Mouse (Mus musculus) thymus, postnatal 0 days (tissue): ENCODE results near the gene Ampd2. TPM values are rescaled to one million over a fixed set of nuclear protein-coding genes. Genes with fewer than 3 reads are reported as not detected.

ENCODE experiments used
- DNase-seq: peaks from one replicate; pipeline ENCODE4 v3.0.0-alpha.2; 2015; ENCODE audit warnings: low spot score
- polyA plus RNA-seq: library from polyadenylated mRNA; unstranded; fragments of >200 nt; fragmentation: Nextera tagmentation; extraction: Ambion mirVana; gene quantifications from 2 replicates; pipeline ENCODE4 v1.2.1, GENCODE M21; 2015

The Ampd2 gene
- polyA plus RNA-seq = 29.2 and 31.4 TPM in 2 replicates

DNA sequence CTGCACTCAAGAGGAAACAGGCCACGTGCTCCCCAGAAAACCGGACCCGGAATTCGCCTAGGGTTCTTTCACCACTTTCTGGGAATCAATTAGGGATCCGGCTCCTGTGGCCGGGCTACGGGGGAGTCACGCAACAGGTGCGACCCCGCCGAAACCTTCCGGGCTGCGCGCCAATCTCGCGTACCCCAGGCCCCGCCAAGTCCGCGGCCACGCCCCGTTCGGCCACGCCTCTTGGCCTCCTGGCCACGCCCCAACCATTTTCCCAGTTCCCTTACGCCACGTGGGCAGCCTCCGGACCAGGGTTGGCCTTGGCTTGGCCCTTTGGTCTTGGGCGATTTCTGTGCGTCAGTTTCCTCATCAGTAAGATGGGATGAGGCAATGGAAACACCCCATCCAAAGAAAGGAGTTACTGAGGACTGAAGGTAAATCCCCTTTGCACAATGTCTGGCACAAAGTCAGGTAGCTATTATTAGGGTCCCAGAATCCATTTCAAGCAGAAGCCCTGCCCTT lies at the start of gene Ampd2:
Gene Ampd2 (minus strand): TSS at position 182 of the 510 bp plus-strand sequence.
- peak; percentile 51 for DNase-seq

DNA sequence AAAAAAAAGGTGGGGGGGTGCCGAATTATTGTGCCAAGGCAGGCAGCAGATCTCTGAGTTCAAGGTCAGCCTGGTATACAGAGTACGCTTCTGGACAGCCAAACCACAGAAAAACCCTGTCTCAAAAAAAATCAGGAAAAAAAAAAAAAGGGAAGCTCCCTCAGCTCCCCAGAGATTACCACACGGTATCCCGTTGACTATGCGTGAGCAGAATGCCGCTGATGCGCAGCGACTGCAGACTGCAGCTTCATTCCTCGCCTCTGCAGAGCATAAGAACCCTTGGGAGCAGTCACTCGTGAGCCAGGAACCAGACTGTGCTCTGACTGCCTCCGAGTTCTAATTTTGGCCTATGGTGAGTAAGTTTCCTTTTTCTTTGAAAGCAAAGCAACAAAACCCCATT lies 48.2 kb upstream of the Ampd2 start:
- DNase-seq = no peak

DNA sequence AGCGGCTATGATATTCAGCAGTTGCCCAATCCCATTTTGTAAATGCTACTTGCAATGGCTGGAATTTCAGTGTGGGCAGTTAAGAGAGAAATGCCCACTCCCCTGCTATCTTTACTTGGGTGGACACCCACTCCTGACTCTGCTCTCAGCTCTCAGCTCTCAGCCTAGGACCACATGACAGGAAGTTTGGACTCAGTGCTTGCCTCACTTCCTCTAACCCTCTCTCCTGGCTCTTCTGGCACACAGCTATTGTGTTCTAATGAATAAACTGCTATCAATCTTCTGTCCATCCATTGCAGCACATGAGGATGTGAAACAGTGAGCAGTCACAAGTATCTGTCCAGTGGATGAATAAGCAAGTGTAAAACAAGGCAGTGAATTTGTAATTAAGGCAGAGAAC lies 46.0 kb upstream of the Ampd2 start:
- no peak for DNase-seq

- DNase-seq = no peak
Observed at GRCm38 (mm10) chr3:108131821-108132220, 45.4 kb upstream of the Ampd2 start.

GRCm38 (mm10) chr3:108131216-108131615 lies 44.8 kb upstream of the Ampd2 start:
- no peak for DNase-seq

- no peak for DNase-seq
Observed at GRCm38 (mm10) chr3:108129804-108130203, 43.4 kb upstream of the Ampd2 start.

GRCm38 (mm10) chr3:108129367-108129766 lies 42.9 kb upstream of the Ampd2 start:
- no peak for DNase-seq

- DNase-seq = no peak
Observed at GRCm38 (mm10) chr3:108128520-108128919, 42.1 kb upstream of the Ampd2 start.

DNA sequence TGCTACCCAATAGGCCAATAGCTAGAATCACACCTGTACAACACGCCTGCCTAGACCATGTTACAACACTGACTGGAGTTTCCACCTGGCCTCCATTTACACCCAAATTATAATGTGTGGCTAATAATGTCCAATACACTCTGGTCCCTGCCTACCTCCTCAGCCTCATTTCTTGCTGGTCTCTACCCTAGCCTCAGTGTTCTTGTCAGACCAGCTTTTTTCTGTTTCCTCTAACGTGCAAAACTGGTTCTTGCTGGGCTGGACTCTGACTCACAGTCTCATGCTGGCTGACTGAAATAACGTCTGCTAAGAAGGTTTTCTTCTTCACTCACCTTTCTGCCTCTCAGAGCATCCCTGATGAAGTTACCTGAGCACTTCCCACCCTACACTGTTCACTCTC lies 39.9 kb upstream of the Ampd2 start:
- DNase-seq = no peak

GRCm38 (mm10) chr3:108124131-108124530 lies 37.7 kb upstream of the Ampd2 start:
- DNase-seq = no peak

DNA sequence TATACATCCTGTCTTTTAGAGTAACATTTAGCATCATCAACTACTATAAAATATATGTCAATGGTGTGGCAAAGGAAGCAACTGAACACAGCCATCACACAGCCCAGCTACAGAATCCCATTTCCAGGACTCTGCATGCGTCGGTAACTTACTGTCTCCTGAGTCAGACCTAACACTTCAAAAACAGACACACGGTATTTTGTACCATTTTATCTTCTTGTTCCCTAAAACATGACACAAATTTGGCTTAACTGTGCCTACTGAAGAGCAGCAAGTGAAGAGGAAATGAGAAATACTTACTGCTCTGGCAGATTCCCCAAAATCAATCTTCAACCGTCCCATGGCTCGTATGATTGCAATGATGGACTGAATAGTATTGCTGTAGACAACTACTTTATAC lies 36.8 kb upstream of the Ampd2 start:
- no peak for DNase-seq

GRCm38 (mm10) chr3:108121101-108121500 lies 34.6 kb upstream of the Ampd2 start:
- DNase-seq = no peak

- no peak for DNase-seq
Observed at GRCm38 (mm10) chr3:108117465-108117864, 31.0 kb upstream of the Ampd2 start.

- DNase-seq = no peak
Observed at GRCm38 (mm10) chr3:108113591-108114289, 27.3 kb upstream of the Ampd2 start.

- peak; percentile 22 for DNase-seq
Observed at GRCm38 (mm10) chr3:108112666-108113065, 26.2 kb upstream of the Ampd2 start.

- DNase-seq = no peak
Observed at GRCm38 (mm10) chr3:108112246-108112645, 25.8 kb upstream of the Ampd2 start.

GRCm38 (mm10) chr3:108111320-108111719 lies 24.9 kb upstream of the Ampd2 start:
- DNase-seq = no peak

DNA sequence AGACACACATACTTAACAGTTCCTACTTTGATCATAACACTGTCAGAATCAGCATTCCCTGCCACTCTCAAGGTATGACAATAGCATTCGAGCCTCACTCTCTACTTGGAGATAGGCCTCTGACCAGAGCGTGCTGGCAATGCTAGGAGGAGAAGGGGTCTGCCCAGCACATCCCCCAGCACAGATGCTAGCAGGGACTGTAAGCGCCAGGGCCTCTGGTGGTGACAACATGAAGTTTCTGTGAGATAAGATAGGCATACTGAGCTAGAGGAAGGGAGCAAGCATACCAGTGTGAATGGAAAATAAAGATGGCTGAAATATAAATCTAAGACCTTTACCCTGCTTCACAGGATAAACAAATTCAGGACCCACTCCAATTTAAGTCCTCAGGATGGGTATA lies 18.8 kb upstream of the Ampd2 start:
- DNase-seq = no peak

DNA sequence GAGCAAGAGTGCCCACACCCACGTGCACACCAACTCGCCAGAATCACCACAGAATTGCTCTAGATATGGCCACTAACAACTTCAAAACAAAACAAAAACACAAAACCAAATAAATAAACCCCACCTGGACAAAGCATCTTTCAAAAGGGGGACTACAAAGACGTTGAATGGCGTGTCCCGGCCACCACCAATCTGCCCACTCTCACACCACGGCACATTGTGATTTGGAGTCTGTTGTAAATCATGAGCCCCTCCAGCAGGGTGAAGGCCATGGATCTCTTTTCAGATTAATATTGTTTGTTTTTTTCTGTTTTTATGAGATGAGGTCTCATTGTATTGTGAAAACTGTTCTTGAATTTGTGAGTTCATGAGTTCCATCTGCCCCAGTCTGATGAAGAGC lies 15.6 kb upstream of the Ampd2 start:
- no peak for DNase-seq

DNA sequence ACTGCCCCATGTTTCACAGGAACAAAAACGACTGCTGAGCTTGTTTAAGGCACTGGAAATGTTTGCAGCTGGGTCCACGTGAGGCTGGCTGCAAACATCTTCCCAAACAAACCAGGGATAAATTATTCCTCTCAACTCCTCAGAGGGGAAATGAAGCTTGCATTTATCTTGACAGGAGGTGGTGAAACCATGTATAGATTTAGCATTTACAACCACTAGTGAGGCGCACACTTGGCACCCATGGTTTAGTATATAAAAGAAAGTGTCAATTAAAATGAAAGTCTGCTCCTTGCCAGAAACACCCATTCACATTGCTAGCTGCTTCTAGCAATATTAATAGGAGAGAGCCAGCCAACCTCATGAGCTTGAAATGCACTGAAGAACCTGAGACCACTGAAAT lies 15.1 kb upstream of the Ampd2 start:
- no peak for DNase-seq

DNA sequence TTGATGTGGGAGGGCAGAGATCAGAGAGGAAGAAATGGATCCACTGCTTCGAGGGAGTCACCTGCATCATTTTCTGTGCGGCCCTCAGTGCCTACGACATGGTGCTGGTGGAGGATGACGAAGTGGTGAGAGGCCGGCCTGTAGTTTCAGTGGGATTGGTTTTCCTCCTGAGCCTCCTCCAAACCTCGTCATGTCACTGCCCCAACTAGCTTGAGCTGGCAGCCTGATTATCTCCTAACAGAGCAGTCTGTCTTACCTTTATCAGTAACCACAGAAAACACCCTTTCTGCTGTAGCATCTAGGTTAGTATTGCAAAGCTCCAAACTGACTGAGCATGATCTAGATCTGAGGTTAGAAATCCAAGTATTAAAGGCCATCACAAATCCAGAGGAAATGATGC lies 11.9 kb upstream of the Ampd2 start:
- DNase-seq = no peak

DNA sequence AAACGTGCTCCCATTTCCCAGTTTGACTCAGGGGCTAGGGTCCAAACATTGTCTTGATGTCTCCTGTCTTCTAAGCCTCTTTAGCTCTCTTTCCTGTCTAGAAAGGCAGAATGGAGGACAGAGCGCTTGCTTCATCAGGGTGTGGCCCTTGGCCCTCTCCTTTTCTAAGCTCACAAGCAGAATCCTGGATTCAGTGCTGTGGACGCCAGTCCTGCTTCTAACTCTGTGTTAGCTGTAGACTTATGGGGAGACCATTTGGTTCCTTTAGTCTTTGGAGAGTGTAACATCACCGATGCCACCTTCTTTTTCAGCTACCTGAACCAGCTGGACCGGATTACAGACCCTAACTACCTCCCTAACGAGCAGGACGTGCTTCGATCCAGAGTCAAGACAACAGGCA lies 11.2 kb upstream of the Ampd2 start:
- DNase-seq = no peak

- DNase-seq = no peak
Observed at GRCm38 (mm10) chr3:108096726-108097125, 10.3 kb upstream of the Ampd2 start.
